Mouse (Mus musculus): Measurements from ENCODE around the gene Ruvbl1. TPM values are rescaled to one million over a fixed set of nuclear protein-coding genes. Genes with fewer than 3 reads are reported as not detected.

The Ruvbl1 gene
- 20.1 and 43.0 TPM in 2 replicates for polyA plus RNA-seq (2012; rRNA removed; ENCODE audit: low replicate concordance)

DNA sequence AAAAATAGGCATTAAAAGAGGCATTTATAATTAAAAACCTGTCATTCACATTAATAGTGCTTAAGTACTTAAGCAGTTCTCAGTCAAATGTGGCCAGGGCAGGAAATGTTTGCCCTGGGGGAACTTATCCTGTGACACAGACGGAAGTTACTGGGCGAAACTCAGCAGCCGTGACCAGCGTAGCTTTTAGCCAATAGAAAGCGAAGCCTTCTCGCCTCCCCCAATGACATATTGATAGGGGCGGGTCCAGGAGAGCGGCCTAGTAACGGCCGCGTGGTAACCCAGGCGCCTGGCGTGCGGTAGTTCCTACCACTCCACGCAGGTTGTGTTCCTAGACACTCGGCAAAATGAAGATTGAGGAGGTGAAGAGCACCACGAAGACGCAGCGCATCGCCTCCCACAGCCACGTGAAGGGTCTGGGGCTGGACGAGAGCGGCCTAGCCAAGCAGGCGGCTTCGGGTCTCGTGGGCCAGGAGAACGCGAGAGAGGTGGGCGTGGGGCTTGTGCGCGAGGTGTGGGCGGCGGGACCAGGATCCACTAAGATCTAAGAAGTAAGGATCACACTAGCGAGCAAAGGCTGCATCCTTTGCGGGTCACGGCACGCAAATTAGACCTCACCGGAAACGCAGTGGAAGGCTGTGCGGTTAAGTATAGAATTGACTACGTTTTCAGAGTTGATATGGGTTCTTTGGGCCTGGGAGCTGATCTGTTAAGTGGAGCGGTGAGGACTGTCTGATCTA, at the start of gene Ruvbl1:
Gene Ruvbl1 (plus strand): TSS at position 229 of the 740 bp plus-strand sequence.

DNA sequence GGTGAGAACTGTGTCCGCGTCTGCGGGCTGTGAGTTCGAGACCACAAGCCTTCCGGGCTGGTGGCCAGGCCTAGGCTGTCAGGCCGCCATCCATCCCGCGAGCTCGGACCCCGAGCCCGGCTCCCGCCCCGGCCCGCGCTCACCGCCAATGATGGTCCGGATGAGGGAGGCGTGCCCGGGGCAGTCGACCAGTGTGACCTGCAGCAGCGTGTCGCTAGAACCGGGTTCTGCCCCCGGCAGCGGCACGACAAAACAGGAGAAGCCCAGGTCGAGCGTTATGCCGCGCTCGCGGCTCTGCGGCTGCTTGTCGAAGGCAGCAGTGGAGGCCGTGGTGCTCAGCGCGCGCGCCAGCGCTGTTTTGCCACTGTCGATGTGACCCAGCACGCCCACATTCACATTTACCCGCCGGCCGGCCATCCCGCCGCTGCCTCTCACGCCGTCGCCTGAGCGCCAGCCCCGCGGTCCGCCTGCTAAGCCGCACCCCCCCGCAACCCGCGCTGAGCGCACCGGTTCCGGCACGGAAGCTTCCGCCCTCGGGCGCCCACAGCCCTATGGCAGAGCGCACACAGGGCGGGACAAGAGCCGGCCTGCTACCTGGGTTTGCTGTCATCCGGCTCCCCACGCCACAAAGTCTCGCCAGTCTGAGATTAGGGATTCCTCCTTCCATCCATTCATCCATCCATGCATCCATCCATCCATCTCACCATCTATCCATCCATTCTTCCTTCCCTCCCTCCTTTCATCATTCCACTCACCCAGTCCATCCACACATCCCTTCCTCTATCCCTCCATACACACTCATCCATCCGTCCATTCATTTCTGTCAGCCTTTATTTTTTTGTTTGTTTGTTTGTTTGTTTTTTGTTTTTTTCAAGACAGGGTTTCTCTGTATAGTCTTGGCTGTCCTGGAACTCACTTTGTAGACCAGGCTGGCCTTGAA, 18.9 kb upstream of the Ruvbl1 start, which contains the start of gene Eefsec:
Gene Eefsec (minus strand): TSS at position 477 of the 940 bp plus-strand sequence.

GRCm38 (mm10) chr6:88518404-88519263, 53.4 kb downstream of the Ruvbl1 start, which contains the start of gene Sec61a1:
Gene Sec61a1 (minus strand): TSS chr6:88518905.

Other genes with a start within 250 kb of the Ruvbl1 start
- gene Dnajb8, start 243.1 kb upstream of the Ruvbl1 start, polyA plus RNA-seq (2012; rRNA removed; ENCODE audit: low replicate concordance), result not detected in 2 replicates
- 14.0 and 28.6 TPM in 2 replicates for gene Eefsec, start 18.9 kb upstream of the Ruvbl1 start, polyA plus RNA-seq (2012; rRNA removed; ENCODE audit: low replicate concordance)
- 157 and 377 TPM in 2 replicates for gene Sec61a1, start 53.5 kb downstream of the Ruvbl1 start, polyA plus RNA-seq (2012; rRNA removed; ENCODE audit: low replicate concordance)
- gene Kbtbd12, start 172.5 kb downstream of the Ruvbl1 start, polyA plus RNA-seq (2012; rRNA removed; ENCODE audit: low replicate concordance), result 0.32 and 1.4 TPM in 2 replicates